Mouse (Mus musculus) forebrain, postnatal 0 days (tissue): ENCODE measurements at regions not wholly inside any gene's neighbourhood (a gene's known extent, or its start where the extent isn't known, plus 50 kb on each side); places are given as distances from the start of the nearest gene placed in this dataset.
A peak's percentile ranks its signal among the peaks of the same experiment; 100 is the strongest.

ENCODE experiments used
- ATAC-seq: fragments of 200-750 bp; cut with Nextera tagmentation; 2 replicates; pipeline ENCODE4 v1.8.0; 2017; ENCODE audit warnings: mild to moderate bottlenecking, moderate library complexity
- DNase-seq: peaks from one replicate; pipeline ENCODE4 v3.0.0-alpha.2; 2015
- H3K27ac ChIP-seq: fragments of 300-500 bp; sonication (generic); 2 replicates; pipeline ENCODE4 v1.5.1; 2014; ENCODE audit warnings: low read depth, mild to moderate bottlenecking, antibody characterized with exemption, low read length, moderate library complexity, mixed read lengths
- H3K27me3 ChIP-seq: fragments of 300-500 bp; sonication (generic); 2 replicates; pipeline ENCODE4 v1.6.1; 2014; ENCODE audit warnings: mild to moderate bottlenecking, low read length, mixed read lengths; ENCODE audit not compliant: insufficient read depth
- H3K36me3 ChIP-seq: fragments of 300-500 bp; sonication (generic); 2 replicates; pipeline ENCODE4 v1.6.1; 2014; ENCODE audit warnings: mild to moderate bottlenecking, moderate library complexity; ENCODE audit not compliant: insufficient read depth
- H3K4me1 ChIP-seq: fragments of 300-500 bp; sonication (generic); 2 replicates; pipeline ENCODE4 v1.6.1; 2014; ENCODE audit warnings: antibody characterized with exemption; ENCODE audit not compliant: insufficient read depth
- H3K4me2 ChIP-seq: fragments of 300-500 bp; sonication (generic); 2 replicates; pipeline ENCODE4 v1.6.1; 2014; ENCODE audit warnings: low read depth, mild to moderate bottlenecking, moderate library complexity
- H3K4me3 ChIP-seq: fragments of 300-500 bp; sonication (generic); 2 replicates; pipeline ENCODE4 v1.5.1; 2014; ENCODE audit warnings: low read depth, low read length, mixed read lengths
- H3K9ac ChIP-seq: fragments of 300-500 bp; sonication (generic); 2 replicates; pipeline ENCODE4 v1.6.1; 2014; ENCODE audit warnings: mild to moderate bottlenecking
- H3K9me3 ChIP-seq: fragments of 300-500 bp; sonication (generic); 2 replicates; pipeline ENCODE4 v1.6.1; 2016; ENCODE audit warnings: low read length
- CTCF ChIP-seq: sonication (generic); IDR thresholded peaks from 2 replicates; pipeline ENCODE4 v1.5.1; 2016; ENCODE audit warnings: antibody characterized with exemption, control low read depth, low read depth
- WGBS: fragments of 180-500 bp; shearing (Covaris S2); extraction: QIAGEN DNeasy Blood & Tissue Kit; methylation state at CpG from one replicate; pipeline ENCODE4 v1.1.7; 2014; 5-methylcytosine and 5-hydroxymethylcytosine counted together

DNA sequence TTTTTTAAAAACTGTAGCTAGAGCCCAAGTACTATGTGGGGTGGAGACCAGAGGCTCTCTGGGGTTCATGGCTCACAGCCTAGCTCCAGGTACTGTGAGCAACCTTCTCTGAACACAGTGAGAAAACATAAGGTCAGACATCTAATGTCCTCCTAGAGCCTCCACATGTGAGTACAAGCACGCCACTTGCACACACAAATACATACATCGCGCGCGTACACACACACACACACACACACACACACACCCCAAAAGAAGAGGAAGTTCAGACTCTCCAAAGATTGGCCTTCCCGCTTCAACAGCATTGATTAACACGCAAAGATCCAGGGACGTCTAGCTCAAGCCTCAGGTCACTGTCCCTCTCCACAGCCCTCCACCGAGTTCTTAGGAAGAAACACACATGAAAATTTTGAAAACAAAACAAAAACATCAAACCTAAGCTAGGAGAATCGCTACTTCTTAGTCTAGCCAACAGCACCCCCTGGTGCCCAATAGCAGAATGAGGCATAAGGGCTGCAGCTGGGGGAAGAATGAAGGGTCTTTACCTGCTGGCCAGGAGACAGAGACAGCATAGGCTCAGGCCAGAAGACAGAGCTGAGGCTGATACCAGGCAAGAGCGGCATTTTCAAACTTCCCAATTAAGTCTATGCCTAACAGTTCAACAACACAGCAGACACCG is 90.7 kb upstream of the Usp24 start:
- no peaks in the 10 kb centered on the region for H3K9me3 ChIP-seq
- DNase-seq (peak; percentile 85), ATAC-seq (peak; percentile 44; the same call in 1 of the 2 replicates)
- TF ChIP-seq CTCF = peak; percentile 89
- no peaks in the 10 kb centered on the region for H3K27me3 ChIP-seq
- no peak overlapping the region for H3K4me2 ChIP-seq
- no peak overlapping the region for H3K27ac ChIP-seq
- H3K4me1 ChIP-seq = no peaks in the 10 kb centered on the region
- no peak overlapping the region for H3K4me3 ChIP-seq
- no peak overlapping the region for H3K9ac ChIP-seq
- no peaks in the 10 kb centered on the region for H3K36me3 ChIP-seq
- 56% methylated on average over 12 of the region's 12 CpGs for WGBS

DNA sequence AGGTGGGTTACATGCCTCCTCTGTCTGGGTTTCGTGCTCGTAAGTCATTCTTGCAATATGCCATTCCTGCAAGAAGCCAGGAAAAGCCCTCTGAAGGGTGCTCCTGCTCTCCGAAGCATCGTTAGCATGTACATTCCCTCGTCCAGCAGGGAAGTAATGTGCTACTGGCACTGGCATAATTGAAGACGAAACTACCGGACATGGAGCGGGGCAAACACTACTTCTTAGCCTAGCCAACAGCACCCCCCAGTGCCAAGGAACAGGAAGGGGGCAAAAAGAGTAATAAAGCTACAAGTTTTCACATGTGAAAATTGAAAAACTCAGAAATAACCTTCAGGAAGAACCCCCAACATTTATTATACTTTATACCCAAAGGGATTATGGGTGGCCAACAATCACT is 88.6 kb upstream of the Usp24 start:
- Histone ChIP-seq H3K4me2 (no peak overlapping the region), H3K36me3 (no peaks in the 10 kb centered on the region), H3K9me3 (no peaks in the 10 kb centered on the region), H3K9ac (no peak overlapping the region), H3K4me3 (no peak overlapping the region), H3K27me3 (no peaks in the 10 kb centered on the region), H3K4me1 (no peaks in the 10 kb centered on the region), H3K27ac (no peak overlapping the region)
- no peak for ATAC-seq
- no peak for DNase-seq
- TF ChIP-seq CTCF = peak; percentile 55
- 51% methylated on average over 8 of the region's 8 CpGs for WGBS

DNA sequence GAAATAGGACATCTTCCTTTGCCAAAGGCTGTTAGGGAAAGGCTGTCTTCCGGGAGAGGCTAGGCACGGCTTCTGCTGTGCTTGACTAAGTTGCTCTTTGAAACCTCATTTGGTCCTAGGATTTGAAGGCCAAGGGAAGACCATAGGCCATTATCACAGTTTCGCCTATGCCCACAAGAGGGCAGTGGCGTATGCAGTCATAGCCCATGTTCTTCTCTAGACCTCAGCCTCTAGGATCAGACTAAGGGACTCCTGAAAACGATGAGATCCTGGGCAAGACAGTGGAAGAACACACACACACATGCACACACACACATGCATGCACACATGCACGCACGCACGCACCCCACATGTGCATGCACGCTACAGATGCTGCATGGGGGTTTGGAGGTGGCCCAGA is 87.5 kb upstream of the Usp24 start:
- H3K36me3 ChIP-seq = no peaks in the 10 kb centered on the region
- no peaks in the 10 kb centered on the region for H3K27me3 ChIP-seq
- H3K27ac ChIP-seq = no peak overlapping the region
- H3K4me1 ChIP-seq = no peaks in the 10 kb centered on the region
- peak; percentile 99 for TF ChIP-seq CTCF
- WGBS = 47% methylated on average over 9 of the region's 9 CpGs
- no peaks in the 10 kb centered on the region for H3K9me3 ChIP-seq
- H3K4me2 ChIP-seq = no peak overlapping the region
- peak; percentile 85 for DNase-seq
- no peak overlapping the region for H3K4me3 ChIP-seq
- H3K9ac ChIP-seq = no peak overlapping the region
- ATAC-seq = peak; percentile 58

DNA sequence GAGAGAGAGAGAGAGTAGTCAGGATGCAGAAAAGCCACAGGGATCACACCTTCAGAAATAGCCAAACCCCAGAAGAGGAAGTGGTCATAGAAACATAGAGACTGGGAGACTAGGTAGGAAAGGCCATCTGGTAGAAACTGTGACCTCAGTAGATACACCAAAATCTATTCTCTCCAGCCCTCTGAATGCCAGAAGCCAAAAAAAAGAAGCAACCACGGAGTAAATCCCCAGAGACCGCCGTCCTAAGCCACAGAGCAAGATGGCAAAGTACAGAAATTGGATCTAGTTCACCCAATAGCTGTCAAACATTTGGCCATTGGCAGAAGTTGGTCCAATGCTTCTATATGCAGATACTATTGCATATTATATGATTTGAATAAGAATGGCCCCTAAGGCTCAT is 86.5 kb upstream of the Usp24 start:
- Histone ChIP-seq H3K27me3 (no peaks in the 10 kb centered on the region), H3K36me3 (no peaks in the 10 kb centered on the region), H3K9ac (no peak overlapping the region), H3K4me1 (no peaks in the 10 kb centered on the region), H3K27ac (no peak overlapping the region), H3K9me3 (no peaks in the 10 kb centered on the region), H3K4me3 (no peak overlapping the region), H3K4me2 (no peak overlapping the region)
- no peak for ATAC-seq
- WGBS = 85% methylated on average over 3 of the region's 3 CpGs
- DNase-seq = no peak
- no peak for TF ChIP-seq CTCF

DNA sequence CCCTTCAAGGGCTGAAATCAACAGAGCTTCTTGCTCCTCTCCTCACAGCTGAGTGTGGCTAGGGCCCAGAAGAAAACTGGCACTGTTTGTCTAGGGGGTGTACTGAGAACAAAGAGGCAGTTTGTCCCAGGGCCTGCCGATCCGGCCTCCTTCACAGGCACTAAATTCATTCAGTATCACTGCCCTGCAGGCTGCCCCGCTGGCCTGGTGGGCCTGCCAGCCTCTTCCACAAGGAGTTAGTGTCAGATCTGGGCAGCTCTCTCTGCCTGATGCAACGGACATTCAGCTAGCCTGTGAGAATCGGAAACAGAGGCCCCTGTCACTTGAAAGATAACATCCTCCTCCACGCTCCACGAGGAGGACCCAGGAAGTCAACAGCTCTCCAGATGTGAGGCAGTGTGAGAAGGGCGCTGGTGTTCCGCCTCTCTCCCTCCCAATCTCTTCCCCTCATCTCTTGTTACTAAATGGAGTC is 83.5 kb upstream of the Usp24 start:
- peak overlapping the region; percentile 62 for H3K27ac ChIP-seq
- no peaks in the 10 kb centered on the region for H3K4me1 ChIP-seq
- H3K27me3 ChIP-seq = no peaks in the 10 kb centered on the region
- DNase-seq = peak; percentile 68
- no peaks in the 10 kb centered on the region for H3K36me3 ChIP-seq
- WGBS = 44% methylated on average over 9 of the region's 9 CpGs
- no peak overlapping the region for H3K9ac ChIP-seq
- no peak overlapping the region for H3K4me3 ChIP-seq
- no peaks in the 10 kb centered on the region for H3K9me3 ChIP-seq
- no peak for TF ChIP-seq CTCF
- H3K4me2 ChIP-seq = no peak overlapping the region
- ATAC-seq = peak; percentile 94

DNA sequence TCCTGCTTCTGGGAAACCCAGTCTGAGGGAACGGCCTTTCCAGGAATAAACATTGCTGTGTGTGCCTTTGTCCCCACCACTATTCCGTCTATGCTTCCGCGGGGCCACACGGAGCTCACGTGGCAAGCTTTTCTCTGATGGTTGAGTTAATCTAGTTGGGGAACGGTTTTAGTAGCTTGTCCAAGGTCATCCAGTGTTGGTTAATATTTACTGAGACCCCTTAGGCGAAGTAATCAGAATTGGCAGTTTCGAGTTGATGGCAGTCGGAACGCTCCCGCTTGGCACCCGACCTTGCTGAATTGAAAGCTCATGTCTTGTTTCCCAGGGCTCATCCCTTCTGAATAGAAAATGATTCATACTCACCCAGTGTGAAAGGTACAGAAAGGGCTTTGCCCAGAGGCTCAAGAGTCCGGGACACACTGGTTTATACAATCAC is 71.6 kb upstream of the Usp24 start:
- Histone ChIP-seq H3K4me3 (no peak overlapping the region), H3K27ac (no peak overlapping the region), H3K4me2 (no peak overlapping the region), H3K9me3 (no peaks in the 10 kb centered on the region), H3K36me3 (no peaks in the 10 kb centered on the region), H3K27me3 (no peaks in the 10 kb centered on the region), H3K4me1 (no peaks in the 10 kb centered on the region), H3K9ac (no peak overlapping the region)
- no peak for TF ChIP-seq CTCF
- DNase-seq (no peak), ATAC-seq (no peak)
- 80% methylated on average over 14 of the region's 14 CpGs for WGBS

DNA sequence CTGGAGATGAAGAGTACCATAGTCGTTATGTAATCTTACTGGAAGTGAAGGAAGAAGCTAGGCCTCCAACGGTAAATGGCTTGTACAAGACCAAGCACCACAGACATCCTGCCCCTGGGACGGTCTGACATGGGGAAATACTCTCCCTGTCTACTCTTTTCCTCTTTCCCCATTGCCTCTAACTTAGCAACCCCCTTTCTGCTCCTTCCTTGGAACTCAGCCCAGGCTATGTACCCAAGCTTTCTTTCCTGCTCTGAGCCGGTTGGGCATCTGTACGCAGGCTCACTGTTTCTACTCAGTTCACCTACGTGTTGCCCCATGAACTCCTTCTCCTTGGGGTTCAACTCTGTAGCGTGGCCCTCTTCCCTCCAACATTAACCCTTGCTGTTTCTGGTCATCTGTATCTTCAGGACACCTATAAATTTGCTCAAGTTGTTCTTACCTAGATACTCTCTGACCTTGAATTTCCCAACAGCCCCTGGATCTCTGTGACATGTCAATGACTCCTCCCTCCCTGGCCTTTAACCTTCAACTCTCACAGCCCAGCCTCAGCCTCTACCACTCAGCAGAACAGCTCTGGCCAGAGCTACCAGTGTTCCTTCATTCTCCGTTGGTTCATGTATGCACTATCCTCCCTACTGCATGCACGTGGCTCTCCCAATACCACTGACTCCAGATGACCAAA is 71.0 kb upstream of the Usp24 start:
- DNase-seq = no peak
- H3K9ac ChIP-seq = no peak overlapping the region
- no peaks in the 10 kb centered on the region for H3K36me3 ChIP-seq
- H3K9me3 ChIP-seq = no peaks in the 10 kb centered on the region
- TF ChIP-seq CTCF = no peak
- ATAC-seq = no peak
- H3K4me3 ChIP-seq = no peak overlapping the region
- H3K27ac ChIP-seq = no peak overlapping the region
- no peaks in the 10 kb centered on the region for H3K27me3 ChIP-seq
- no peaks in the 10 kb centered on the region for H3K4me1 ChIP-seq
- no peak overlapping the region for H3K4me2 ChIP-seq
- 77% methylated on average over 9 of the region's 9 CpGs for WGBS
